Mouse (Mus musculus) splenic B cell, adult 2 months (primary cell): ENCODE measurements around the gene Sfrp2.

ENCODE experiments used
- DNase-seq: peaks from one replicate; pipeline ENCODE4 v3.0.0-alpha.2; 2011; ENCODE audit warnings: low read depth, low spot score
- H3K27me3 ChIP-seq: 2 replicates; pipeline ENCODE4 v1.6.1; 2012; ENCODE audit warnings: mild to moderate bottlenecking, low read length, moderate library complexity, mixed read lengths; ENCODE audit not compliant: control insufficient read depth, poor library complexity, insufficient read depth, severe bottlenecking
- H3K36me3 ChIP-seq: 2 replicates; pipeline ENCODE4 v1.6.1; 2012; ENCODE audit warnings: mild to moderate bottlenecking, low read length, moderate library complexity, mixed read lengths; ENCODE audit not compliant: control insufficient read depth, poor library complexity, insufficient read depth, severe bottlenecking

Sfrp2 gene

GRCm38 (mm10) chr3:83789651-83790451 lies 23.7 kb downstream of the Sfrp2 start:
- no peaks in the 10 kb centered on the region for H3K27me3 ChIP-seq
- H3K36me3 ChIP-seq, result no peaks in the 10 kb centered on the region
- DNase-seq, result peak; percentile 55

GRCm38 (mm10) chr3:83791444-83791843 lies 25.3 kb downstream of the Sfrp2 start:
- Histone ChIP-seq H3K27me3 (no peaks in the 10 kb centered on the region), H3K36me3 (no peaks in the 10 kb centered on the region)
- no peak for DNase-seq

- Histone ChIP-seq H3K27me3 (no peaks in the 10 kb centered on the region), H3K36me3 (no peaks in the 10 kb centered on the region)
- no peak for DNase-seq
These were observed 31.0 kb downstream of the Sfrp2 start for GRCm38 (mm10) chr3:83797098-83797497.

GRCm38 (mm10) chr3:83797828-83798227 lies 31.7 kb downstream of the Sfrp2 start:
- DNase-seq, result peak; percentile 76
- Histone ChIP-seq H3K27me3 (no peaks in the 10 kb centered on the region), H3K36me3 (no peaks in the 10 kb centered on the region)

- Histone ChIP-seq H3K27me3 (no peaks in the 10 kb centered on the region), H3K36me3 (no peaks in the 10 kb centered on the region)
- DNase-seq, result no peak
These were observed 33.4 kb downstream of the Sfrp2 start for GRCm38 (mm10) chr3:83799486-83799885.

GRCm38 (mm10) chr3:83801649-83802155 lies 35.6 kb downstream of the Sfrp2 start:
- Histone ChIP-seq H3K36me3 (no peaks in the 10 kb centered on the region), H3K27me3 (no peaks in the 10 kb centered on the region)
- DNase-seq, result peak; percentile 39

GRCm38 (mm10) chr3:83808483-83808882 lies 42.4 kb downstream of the Sfrp2 start:
- Histone ChIP-seq H3K36me3 (no peaks in the 10 kb centered on the region), H3K27me3 (no peaks in the 10 kb centered on the region)
- DNase-seq, result no peak

GRCm38 (mm10) chr3:83811987-83812386 lies 45.9 kb downstream of the Sfrp2 start:
- peak; percentile 69 for DNase-seq
- Histone ChIP-seq H3K27me3 (no peaks in the 10 kb centered on the region), H3K36me3 (no peaks in the 10 kb centered on the region)

- no peaks in the 10 kb centered on the region for H3K36me3 ChIP-seq
- no peak for DNase-seq
These were observed 46.7 kb downstream of the Sfrp2 start for GRCm38 (mm10) chr3:83812863-83813262.

GRCm38 (mm10) chr3:83816372-83816925 lies 50.3 kb downstream of the Sfrp2 start:
- no peaks in the 10 kb centered on the region for H3K36me3 ChIP-seq
- H3K27me3 ChIP-seq, result no peaks in the 10 kb centered on the region
- DNase-seq, result no peak

More at GRCm38 (mm10) chr3:83812863-83813262, 46.7 kb downstream of the Sfrp2 start:
- no peaks in the 10 kb centered on the region for H3K27me3 ChIP-seq

GRCm38 (mm10) chr3:83823774-83824173 lies 57.7 kb downstream of the Sfrp2 start:
- DNase-seq, result no peak
- no peaks in the 10 kb centered on the region for H3K36me3 ChIP-seq
- no peaks in the 10 kb centered on the region for H3K27me3 ChIP-seq
